Mouse (Mus musculus): Measurements from ENCODE around the gene Pla2g4c.

GRCm38 (mm10) chr7:13310493-13311199 is 13.8 kb upstream of the Pla2g4c start:
- no peak for TF ChIP-seq CTCF (IDR thresholded peaks at IDR 0.05; ENCODE audit: insufficient read depth, low read length)
- no peak for TF ChIP-seq POLR2A (IDR thresholded peaks at IDR 0.05; ENCODE audit: borderline replicate concordance, extremely low read depth, low read depth, low read length)

Data from lung, adult 2 months (tissue).